Mouse (Mus musculus) C2C12 (cell line): ENCODE measurements around the gene Ubac2.

Experiments
- CEBPB ChIP-seq: IDR thresholded peaks from one replicate; pipeline ENCODE4 v1.6.1; 2011; ENCODE audit warnings: low read depth, mild to moderate bottlenecking, control low read depth, moderate library complexity
- CTCF ChIP-seq: IDR thresholded peaks from one replicate; pipeline ENCODE4 v1.5.1; 2011; ENCODE audit not compliant: control insufficient read depth, insufficient read depth, insufficient read length
- FOSL1 ChIP-seq: IDR thresholded peaks from one replicate; pipeline ENCODE4 v1.8.0; 2011; ENCODE audit warnings: mild to moderate bottlenecking, low read length; ENCODE audit not compliant: poor library complexity, insufficient read depth, severe bottlenecking
- MAX ChIP-seq: IDR thresholded peaks from one replicate; pipeline ENCODE4 v1.6.1; 2011; ENCODE audit warnings: mild to moderate bottlenecking, control low read depth
- MYOD1 ChIP-seq: IDR thresholded peaks from one replicate; pipeline ENCODE4 v1.6.1; 2011; ENCODE audit warnings: low read depth; ENCODE audit not compliant: control insufficient read depth, insufficient read length
- MYOG ChIP-seq: IDR thresholded peaks from one replicate; pipeline ENCODE4 v1.6.1; 2011; ENCODE audit not compliant: control insufficient read depth, insufficient read length; ENCODE audit errors: extremely low read depth
- USF1 ChIP-seq: IDR thresholded peaks from one replicate; pipeline ENCODE4 v1.6.1; 2011; ENCODE audit warnings: low read depth, mild to moderate bottlenecking, control low read depth, moderate library complexity

GRCm38 (mm10) chr14:121949436-121949835, 71.0 kb downstream of the Ubac2 start:
- TF ChIP-seq CTCF (no peak), MAX (no peak), FOSL1 (no peak), CEBPB (no peak), USF1 (no peak), MYOG (no peak), MYOD1 (no peak)
